Mouse (Mus musculus): ENCODE data around the gene Wnt5b. TPM values are rescaled to one million over a fixed set of nuclear protein-coding genes. Genes with fewer than 3 reads are reported as not detected.

Gene Wnt5b
- total RNA-seq, 2 experiments from 2014 or later = 0.64 to 2.3 TPM

- DNase-seq = no peak
- intact Hi-C loops (cut with DNase I) = no loop called here
- no peak overlapping the region for H3K4me3 ChIP-seq
Measured at GRCm38 (mm10) chr6:119400649-119401048, 143.5 kb downstream of the Wnt5b start.

DNA sequence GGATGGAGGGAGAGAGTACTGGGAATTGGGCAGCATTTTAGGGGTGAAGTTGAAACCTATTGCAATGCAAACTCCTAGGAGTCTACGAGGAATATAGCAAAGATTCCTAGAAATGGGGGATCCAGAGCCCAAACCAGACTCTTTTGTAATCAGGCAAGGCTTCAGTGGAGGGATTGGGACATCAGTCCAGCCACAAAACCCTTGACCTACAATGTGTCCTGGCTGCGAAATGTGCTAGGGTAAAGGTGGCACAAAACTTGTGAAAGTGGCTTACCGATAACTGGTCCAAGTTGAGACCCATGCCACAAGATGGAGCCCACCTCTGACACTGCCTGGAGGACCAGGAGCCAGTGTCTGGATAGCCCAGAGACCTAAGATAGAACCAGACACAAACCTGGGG, 144.8 kb downstream of the Wnt5b start:
- no peak for TF ChIP-seq CTCF (IDR thresholded peaks at IDR 0.05)
- intact Hi-C loops (cut with DNase I) = no loop called here
- Histone ChIP-seq H3K4me3 (no peak overlapping the region), H3K27ac (no peak overlapping the region)
- no peak for DNase-seq

More at GRCm38 (mm10) chr6:119400649-119401048, 143.5 kb downstream of the Wnt5b start:
- no peak for TF ChIP-seq CTCF (IDR thresholded peaks at IDR 0.05)
- no peak overlapping the region for H3K27ac ChIP-seq

- intact Hi-C loops (cut with DNase I) = no loop called here
- Histone ChIP-seq H3K27ac (peak overlapping the region; percentile 80), H3K4me3 (peak overlapping the region; percentile 21; the same call in 1 of the 2 replicates)
- TF ChIP-seq CTCF (IDR thresholded peaks at IDR 0.05) = no peak
- peak; percentile 88 for DNase-seq
Measured at GRCm38 (mm10) chr6:119396309-119396634, 147.9 kb downstream of the Wnt5b start.

- Histone ChIP-seq H3K27ac (peak overlapping the region; percentile 80), H3K4me3 (no peak overlapping the region)
- DNase-seq = no peak
- intact Hi-C loops (cut with DNase I) = no loop called here
- no peak for TF ChIP-seq CTCF (IDR thresholded peaks at IDR 0.05)
Measured at GRCm38 (mm10) chr6:119395421-119396308, 148.5 kb downstream of the Wnt5b start.

DNA sequence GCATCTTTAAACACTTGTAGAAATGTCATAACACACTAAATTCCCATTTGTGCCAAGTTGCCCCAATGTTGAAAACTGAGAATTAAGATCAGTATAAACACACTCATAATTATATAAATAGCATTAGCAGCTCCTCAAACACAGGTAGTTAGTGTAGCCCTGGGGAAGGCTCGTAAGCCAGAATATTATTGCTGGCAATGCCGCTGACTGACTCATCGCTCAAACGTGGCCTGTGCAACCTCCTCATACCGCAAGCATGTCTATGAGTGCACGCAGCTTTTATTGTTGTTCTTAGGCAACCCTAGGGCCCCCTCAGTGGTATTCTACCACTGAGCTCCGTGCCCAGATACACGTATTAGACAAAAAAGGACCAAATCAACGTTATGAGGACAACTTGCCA, 151.3 kb downstream of the Wnt5b start:
- intact Hi-C loops (cut with DNase I) = no loop called here

DNA sequence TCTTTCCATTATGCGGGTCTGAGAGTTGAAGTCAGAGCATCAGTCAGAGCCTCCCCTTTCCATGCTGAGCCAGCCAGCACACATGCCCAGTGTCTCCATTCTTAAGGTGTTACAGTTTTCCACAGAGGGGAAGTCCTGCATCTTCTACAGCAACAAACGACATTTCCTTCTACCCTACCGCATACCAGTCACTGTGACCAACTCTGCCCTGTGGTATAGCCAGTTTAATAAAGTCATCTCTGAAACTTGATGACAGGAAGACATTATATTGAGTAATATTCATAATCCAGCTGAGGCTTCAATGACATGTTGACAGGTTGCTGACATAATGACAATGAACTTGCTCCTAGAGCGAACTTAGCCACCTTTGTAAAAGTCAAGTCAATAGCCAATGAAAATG, 153.4 kb downstream of the Wnt5b start:
- no peak for DNase-seq
- Histone ChIP-seq H3K4me3 (no peak overlapping the region), H3K27ac (no peak overlapping the region)
- no peak for TF ChIP-seq CTCF (IDR thresholded peaks at IDR 0.05)
- intact Hi-C loops (cut with DNase I) = no loop called here

More for the DNA sequence above, 151.3 kb downstream of the Wnt5b start:
- no peak overlapping the region for H3K27ac ChIP-seq
- TF ChIP-seq CTCF (IDR thresholded peaks at IDR 0.05) = no peak
- DNase-seq = no peak
- no peak overlapping the region for H3K4me3 ChIP-seq

DNA sequence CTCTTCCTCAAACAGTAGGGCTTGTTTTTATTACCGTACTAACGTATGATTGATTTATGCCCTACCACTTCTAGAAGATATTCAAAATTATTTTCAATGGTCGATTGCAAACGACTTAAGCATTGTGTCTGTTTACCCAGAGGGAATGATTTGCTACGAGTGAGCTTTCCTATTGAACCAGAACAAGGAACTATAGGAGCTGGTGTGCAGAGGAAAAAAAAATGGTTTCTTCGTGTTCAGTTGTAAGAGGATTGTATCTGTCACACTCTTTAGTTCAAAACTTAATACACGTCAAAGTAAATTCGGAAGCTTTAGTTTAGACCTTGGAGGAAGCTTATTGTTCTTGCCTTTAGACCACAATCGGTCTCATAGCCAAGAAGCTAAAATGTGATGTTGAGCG, 155.1 kb downstream of the Wnt5b start:
- TF ChIP-seq CTCF (IDR thresholded peaks at IDR 0.05) = no peak
- Histone ChIP-seq H3K27ac (peak overlapping the region; percentile 98), H3K4me3 (peak overlapping the region; percentile 88)
- intact Hi-C loops (cut with DNase I) = loop anchor here (5.0 kb wide), 1 partner anchor 43 kb away; no protein-coding TSS in a partner anchor
- DNase-seq = no peak

DNA sequence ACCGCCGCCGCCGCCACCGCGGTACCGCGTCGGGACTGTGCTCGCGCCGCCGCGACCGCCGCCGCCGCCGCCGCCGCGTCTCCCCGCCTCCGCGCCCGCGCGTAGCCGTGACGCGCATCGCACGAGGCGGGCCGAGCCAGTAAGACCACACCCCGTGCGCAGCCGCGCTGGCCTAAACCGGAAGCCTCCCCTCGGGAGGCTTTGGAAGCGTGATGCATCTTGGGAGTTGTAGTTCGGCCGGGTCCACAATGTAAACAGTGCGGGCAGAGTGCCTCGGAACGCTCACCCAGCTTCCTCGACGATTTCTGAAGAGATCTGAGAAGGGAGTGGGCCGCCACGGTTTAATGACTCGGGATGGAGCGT, 155.5 kb downstream of the Wnt5b start:
- peak overlapping the region; percentile 98 for H3K27ac ChIP-seq
- intact Hi-C loops (cut with DNase I) = loop anchor here (5.0 kb wide), 1 partner anchor 44 kb away; no protein-coding TSS in a partner anchor

GRCm38 (mm10) chr6:119387801-119388649, 156.1 kb downstream of the Wnt5b start:
- intact Hi-C loops (cut with DNase I) = loop anchor here (5.0 kb wide), 1 partner anchor 44 kb away; no protein-coding TSS in a partner anchor
- Histone ChIP-seq H3K27ac (peak overlapping the region; percentile 98), H3K4me3 (peak overlapping the region; percentile 88)
- DNase-seq = peak; percentile 61
- no peak for TF ChIP-seq CTCF (IDR thresholded peaks at IDR 0.05)

More for the DNA sequence above, 155.5 kb downstream of the Wnt5b start:
- DNase-seq = peak; percentile 97
- H3K4me3 ChIP-seq = peak overlapping the region; percentile 88
- no peak for TF ChIP-seq CTCF (IDR thresholded peaks at IDR 0.05)

DNA sequence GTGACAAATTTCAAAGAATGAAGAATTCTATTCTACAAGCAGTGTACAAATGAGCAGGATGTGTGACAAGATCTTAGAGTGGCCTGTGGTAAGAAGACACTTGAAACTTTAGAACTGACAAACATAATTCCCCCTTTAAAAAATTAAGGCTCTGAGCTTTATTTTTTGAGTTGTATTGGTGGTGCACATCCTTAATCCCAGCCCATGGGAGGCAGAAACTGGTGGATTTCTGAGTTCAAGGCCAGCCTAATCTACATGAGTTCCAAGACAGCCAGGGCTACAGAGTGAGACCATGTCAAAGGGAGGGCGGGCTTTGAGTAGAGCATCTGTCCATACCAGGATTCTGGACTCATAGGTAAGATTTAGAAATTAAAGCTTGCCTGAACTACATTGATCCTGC, 157.3 kb downstream of the Wnt5b start:
- TF ChIP-seq CTCF (IDR thresholded peaks at IDR 0.05) = no peak
- intact Hi-C loops (cut with DNase I) = loop anchor here (5.0 kb wide), 1 partner anchor 45 kb away; no protein-coding TSS in a partner anchor
- peak overlapping the region; percentile 88 for H3K4me3 ChIP-seq
- peak overlapping the region; percentile 98 for H3K27ac ChIP-seq
- DNase-seq = no peak

DNA sequence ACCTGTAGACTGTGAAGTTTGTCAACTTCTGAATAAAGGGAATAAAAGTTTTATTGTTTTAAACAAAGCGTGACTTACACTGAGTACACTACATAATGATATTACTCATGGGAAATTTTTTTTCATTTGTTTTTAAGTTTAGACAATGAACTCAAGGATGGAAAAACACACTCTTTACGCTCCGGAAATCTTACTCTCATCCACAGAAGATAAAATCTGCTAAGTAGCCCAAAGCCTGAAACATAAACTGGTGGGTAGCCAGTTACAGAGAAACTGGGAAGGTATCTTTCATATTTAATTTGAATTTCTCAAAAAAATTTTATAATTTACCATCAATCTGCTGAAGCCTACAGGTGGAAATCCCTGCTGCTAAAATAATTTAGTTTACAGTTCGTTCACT, 157.7 kb downstream of the Wnt5b start:
- Histone ChIP-seq H3K27ac (0 out of 2 replicates have a peak overlapping the region, but pooled peaks have one; percentile 17), H3K4me3 (no peak overlapping the region)
- intact Hi-C loops (cut with DNase I) = loop anchor here (5.0 kb wide), 1 partner anchor 46 kb away; no protein-coding TSS in a partner anchor
- no peak for TF ChIP-seq CTCF (IDR thresholded peaks at IDR 0.05)
- DNase-seq = no peak

GRCm38 (mm10) chr6:119385668-119386067, 158.5 kb downstream of the Wnt5b start:
- no peak overlapping the region for H3K4me3 ChIP-seq
- intact Hi-C loops (cut with DNase I) = loop anchor here (5.0 kb wide), 1 partner anchor 47 kb away; no protein-coding TSS in a partner anchor

More at GRCm38 (mm10) chr6:119385668-119386067, 158.5 kb downstream of the Wnt5b start:
- DNase-seq = no peak
- no peak for TF ChIP-seq CTCF (IDR thresholded peaks at IDR 0.05)
- no peak overlapping the region for H3K27ac ChIP-seq

Other genes with a start within 250 kb of the Wnt5b start
- under 1 TPM; 0.22 to 0.77 TPM for gene Lrtm2, start 213.6 kb downstream of the Wnt5b start, total RNA-seq (2021)
- 10 to 100 TPM; 87.7 to 94.8 TPM for gene Adipor2, start 126.6 kb downstream of the Wnt5b start, total RNA-seq (2021)
- 10 to 100 TPM; 10.3 to 10.4 TPM for gene Fbxl14, start 64.7 kb downstream of the Wnt5b start, total RNA-seq (2021)

Data from gastrocnemius, adult 2 months (tissue).